Mouse (Mus musculus): ENCODE data around the gene Gm44503. TPM values are rescaled to one million over a fixed set of nuclear protein-coding genes. Genes with fewer than 3 reads are reported as not detected.
A peak's percentile ranks its signal among the peaks of the same experiment; 100 is the strongest.

Gene Gm44503
- total RNA-seq, 2 experiments from 2014 or later, result 0.87 TPM; not detected in 1

DNA sequence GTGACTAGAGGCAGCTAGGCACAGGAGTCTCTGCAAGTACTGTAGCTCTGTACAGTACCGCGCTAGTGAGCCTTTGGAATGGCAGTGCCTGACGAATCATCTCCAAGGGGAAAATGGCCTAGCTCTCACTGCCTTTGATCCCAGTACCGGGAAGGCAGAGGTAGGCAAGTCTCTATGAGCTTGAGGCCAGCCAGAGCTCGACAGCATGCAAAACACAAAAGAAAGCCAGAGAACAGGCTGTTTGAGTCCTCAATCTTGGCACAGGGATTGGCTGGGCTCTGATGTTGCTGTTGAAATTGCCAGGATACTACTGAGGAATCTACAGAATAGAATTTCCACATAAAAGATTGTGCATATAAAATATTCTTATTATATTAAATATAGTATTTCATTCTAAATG is 13.8 kb downstream of the Gm44503 start:
- intact Hi-C loops (cut with DNase I), result no loop called here
- no peak for DNase-seq

DNA sequence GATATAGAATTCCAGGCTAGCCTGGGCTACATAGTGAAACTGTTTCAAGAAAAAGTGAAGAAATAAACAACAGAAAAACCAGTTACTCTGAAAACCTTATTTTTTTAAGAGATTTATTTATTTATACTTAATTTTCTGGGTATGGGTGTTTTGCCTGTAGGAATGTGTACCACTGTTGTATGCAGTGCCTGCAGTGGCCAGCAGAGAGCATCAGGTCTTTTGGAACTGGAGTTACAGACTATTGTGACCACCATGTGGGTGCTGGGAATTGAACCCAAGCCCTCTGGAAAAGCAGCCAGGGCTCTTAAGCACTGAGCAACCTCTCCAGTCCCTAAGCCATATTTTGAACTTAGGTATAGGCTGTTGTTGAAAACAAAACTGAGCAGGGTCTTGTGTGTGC is 14.3 kb downstream of the Gm44503 start:
- no peak for DNase-seq
- intact Hi-C loops (cut with DNase I), result no loop called here

DNA sequence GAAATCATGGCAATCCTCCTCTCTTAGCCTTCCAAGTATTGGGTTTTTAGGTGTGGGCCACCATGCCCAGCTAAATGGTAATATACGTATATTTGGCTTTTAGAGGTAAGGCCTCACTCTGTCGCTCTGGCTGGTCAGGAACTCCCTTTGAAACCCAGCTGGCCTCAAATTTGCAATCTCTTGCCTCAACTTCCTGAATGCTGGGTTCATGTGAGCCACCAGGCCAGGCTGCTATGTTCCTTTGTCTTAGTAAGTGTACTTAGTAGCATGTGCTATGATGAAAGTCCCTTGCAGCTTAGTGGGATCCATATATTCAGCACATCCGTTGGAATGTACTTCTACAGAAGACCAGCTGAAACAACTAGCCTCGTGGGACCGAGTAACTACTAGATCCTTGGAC is 16.1 kb downstream of the Gm44503 start:
- no peak for DNase-seq
- intact Hi-C loops (cut with DNase I), result no loop called here

DNA sequence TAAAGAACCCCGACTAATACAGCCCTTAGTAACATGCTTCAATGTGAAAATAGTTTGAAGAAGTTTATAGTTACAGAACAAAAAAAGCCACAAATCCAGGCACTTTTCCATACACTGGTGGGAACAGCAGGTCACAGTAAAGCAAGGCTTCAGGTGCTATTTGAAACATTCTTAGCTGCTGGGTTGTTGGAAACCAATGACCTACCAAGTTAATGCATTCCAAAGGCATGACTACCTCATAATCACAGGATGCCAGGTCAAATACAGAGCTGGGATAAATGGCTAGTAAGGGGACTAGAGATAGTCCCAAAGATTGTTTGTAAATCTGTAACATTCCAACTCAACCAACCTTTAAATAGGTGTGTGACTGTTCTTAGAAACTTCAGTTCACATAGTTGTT is 16.6 kb downstream of the Gm44503 start:
- DNase-seq, result no peak
- intact Hi-C loops (cut with DNase I), result no loop called here

DNA sequence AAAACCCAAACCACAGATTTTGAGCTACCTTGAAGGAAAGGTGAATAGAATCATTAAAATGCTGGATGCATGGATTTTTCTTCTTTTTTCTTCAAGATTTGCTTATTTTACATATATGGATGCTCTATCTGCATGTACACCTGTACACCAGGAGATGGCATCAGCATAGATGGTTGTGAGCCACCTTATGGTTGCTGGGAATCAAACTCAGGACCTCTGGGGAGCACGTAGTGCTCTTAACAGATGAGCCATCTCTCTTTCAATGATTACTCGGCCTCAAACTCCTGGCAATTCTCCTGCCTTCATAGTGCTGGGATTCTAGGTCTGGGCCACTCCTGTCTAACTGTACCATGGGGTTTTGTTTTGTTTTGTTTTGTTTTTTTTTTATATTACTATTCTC is 24.4 kb downstream of the Gm44503 start:
- intact Hi-C loops (cut with DNase I), result no loop called here
- no peak for DNase-seq

DNA sequence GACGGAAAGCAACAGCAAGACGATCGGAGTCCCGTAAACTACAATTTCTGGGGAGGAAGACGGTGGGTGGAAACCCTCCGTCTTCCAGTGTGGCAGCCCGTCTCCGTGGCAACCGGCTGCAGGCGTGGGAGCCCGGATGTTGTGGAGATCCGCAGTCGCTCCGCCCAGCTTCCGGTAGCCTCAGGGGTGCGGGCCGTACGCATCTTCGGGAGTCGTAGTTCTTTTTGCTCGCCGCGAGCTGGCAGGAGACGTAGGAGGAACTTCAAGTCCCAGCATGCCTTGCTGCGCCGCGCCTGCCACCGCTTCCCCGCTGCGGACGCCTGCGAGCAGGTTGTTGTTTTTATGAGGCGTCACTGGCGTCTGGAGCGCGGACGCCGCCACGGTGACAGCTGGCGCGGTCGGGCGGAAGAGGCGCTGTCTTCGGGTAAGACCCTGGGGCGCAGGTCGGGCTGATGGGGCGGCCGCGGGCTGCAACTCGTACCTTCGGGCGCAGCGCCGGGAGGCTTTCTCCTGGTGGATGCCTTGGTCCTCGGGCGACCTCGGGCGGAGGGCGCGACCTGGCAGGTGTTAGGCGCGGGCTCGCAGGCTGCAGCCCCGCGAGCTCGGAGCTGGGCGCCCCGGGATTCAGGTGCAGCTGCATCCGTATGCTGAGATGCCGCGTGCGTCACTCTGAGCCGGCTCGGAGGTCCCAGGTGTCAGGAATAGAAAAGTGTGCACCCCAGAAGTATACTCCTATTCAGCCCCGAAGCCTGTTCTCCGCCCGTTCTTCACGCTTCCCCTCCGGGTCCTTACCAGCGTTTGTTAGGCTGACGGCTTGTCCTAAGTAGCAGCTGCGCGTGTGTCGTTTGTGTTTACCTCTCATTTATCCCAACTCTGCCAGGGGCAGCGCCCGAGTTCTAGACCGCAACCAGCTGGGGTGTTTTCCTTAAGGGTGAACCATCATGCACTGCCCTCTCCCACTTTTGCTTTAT is 26.9 kb downstream of the Gm44503 start, which contains the start of the genes Ccpg1os and Ccpg1:
Ccpg1os (minus strand) TSS at position 133 of the 971 bp plus-strand sequence.
Ccpg1 (plus strand) TSS at position 180 of the 971 bp plus-strand sequence.
- intact Hi-C loops (cut with DNase I), result no loop called here
- peak; percentile 98 for DNase-seq

DNA sequence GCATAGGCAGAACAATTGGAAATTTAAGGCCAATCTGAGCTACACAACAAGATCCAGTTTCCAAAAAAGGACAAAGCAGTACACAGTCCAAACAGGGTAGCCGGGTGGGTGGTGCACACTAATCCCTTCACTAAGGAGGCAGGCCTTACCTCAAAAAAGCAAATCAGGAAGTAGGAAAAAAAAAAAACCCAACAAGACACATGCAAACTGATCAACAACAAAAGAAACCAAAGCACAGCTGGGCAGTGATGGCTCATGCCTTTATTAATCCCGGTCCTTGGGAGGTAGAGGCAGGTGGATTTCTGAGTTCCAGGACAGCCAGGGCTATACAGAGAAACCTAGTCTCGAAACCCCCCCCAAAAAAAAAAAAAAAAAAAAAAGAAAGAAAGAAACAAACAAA is 29.1 kb downstream of the Gm44503 start:
- intact Hi-C loops (cut with DNase I), result no loop called here
- DNase-seq, result no peak

DNA sequence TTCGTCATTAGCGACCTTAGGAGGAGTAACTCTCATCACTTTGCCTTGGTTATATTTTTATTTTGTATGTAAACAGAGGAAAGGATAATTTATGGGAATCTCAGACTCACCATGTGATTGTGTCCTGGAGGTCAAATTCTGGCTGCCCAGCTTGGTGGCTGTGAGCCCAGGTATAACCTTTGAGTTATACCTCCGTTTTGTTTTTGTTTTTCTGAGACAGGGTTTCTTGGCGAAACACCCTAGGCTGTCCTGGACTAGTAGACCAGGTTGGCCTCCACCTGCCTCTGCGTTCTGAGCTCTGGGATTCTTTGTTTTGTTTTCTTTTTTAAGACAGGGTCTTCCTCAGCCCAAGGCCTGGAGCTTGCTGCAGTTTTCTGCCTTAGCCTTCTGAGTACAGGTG is 30.1 kb downstream of the Gm44503 start:
- intact Hi-C loops (cut with DNase I), result no loop called here

DNA sequence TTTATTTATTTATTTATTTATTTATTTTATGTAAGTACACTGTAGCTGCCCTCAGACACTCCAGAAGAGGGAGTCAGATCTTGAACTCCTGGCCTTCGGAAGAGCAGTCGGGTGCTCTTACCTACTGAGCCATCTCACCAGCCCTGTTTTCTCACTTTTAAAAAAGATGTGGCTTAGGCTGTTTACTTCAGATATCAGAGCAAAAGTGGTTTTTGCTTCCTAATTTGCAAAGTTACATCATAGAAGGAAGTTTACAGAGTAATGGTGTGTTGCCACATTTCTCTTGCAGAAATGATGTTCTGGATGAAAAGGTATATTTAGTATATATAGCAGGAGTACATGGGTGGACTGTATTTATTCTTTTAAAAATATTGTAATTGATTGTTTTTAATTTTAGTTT is 32.8 kb downstream of the Gm44503 start:
- intact Hi-C loops (cut with DNase I), result no loop called here
- DNase-seq, result no peak

More for the DNA sequence above, 30.1 kb downstream of the Gm44503 start:
- no peak for DNase-seq

DNA sequence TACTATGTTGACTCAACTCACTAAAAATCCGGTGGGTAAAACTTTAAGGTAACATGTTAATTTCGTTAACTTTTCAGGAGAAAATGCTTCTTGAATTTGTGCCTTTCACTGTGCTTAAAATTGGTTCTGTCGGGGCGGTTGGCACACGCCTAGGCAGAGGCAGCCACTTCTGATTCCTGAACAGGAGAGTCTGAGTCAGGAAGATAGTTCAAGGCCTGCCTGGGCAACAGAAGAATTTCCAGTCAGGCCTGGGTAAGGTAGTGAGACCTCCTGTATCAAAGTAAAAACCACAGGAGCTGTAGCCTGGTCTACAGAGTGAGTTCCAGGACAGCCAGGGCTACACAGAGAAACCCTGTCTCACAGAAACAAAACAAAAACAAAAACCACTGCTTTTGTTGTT is 33.9 kb downstream of the Gm44503 start:
- no peak for DNase-seq
- intact Hi-C loops (cut with DNase I), result no loop called here

DNA sequence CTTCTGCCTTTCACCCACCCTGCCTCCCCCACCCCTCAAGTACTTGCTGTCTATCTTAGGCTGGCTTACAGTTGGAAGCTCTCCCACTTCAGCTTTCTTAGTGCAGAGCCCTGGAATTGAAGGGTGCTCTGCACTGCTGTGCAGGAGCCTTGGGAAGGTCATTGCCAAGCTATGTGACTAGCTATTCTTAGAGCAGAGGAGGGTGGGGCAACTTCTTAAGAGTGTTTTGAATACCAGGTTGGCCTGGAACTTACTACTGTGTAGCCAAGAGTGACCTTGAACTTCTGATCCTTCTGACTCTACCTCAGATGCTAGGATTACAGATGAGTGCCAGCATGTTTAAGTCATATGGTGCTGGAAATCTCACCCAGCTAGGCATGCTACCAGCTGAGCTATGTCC is 37.5 kb downstream of the Gm44503 start:
- intact Hi-C loops (cut with DNase I), result no loop called here
- DNase-seq, result no peak

DNA sequence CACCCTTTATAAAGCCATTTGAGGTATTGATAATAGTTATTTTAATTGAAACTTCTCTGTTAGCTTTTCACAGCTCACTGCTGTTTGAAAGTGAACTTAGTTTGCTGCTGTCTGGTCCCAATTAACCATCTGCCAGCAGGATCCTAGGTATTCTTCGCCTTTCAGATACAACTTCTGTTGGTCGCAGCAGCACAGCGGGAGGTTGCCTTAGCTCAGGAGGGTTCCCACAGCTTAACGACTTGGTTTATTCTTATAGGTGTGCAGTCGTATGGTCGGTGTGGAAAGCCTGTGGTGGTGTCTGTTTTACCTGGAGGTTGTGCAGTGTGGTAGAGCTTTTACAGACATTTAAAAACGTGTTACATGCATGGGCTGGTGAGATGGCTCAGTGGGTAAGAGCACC is 38.2 kb downstream of the Gm44503 start:
- intact Hi-C loops (cut with DNase I), result no loop called here
- DNase-seq, result no peak

DNA sequence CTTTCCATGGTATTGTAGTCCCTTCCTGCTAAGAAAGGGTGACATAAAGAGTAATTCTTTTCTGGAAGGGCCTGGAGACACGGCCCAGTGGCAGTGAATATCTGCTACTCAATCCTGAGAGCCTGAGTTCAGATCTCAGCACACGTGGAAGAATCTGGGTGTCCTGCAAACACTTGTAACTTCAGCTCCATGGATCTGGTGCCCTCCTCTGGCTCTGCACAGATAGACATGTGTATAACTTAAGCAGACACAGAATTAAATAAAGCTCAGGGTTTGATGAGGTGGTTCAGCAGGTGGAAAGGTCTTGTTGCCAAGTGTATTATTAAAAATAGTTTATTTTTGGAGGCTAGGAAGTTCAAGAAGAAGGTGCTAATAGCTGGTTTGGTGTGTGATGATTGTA is 41.8 kb downstream of the Gm44503 start:
- intact Hi-C loops (cut with DNase I), result no loop called here
- DNase-seq, result no peak

DNA sequence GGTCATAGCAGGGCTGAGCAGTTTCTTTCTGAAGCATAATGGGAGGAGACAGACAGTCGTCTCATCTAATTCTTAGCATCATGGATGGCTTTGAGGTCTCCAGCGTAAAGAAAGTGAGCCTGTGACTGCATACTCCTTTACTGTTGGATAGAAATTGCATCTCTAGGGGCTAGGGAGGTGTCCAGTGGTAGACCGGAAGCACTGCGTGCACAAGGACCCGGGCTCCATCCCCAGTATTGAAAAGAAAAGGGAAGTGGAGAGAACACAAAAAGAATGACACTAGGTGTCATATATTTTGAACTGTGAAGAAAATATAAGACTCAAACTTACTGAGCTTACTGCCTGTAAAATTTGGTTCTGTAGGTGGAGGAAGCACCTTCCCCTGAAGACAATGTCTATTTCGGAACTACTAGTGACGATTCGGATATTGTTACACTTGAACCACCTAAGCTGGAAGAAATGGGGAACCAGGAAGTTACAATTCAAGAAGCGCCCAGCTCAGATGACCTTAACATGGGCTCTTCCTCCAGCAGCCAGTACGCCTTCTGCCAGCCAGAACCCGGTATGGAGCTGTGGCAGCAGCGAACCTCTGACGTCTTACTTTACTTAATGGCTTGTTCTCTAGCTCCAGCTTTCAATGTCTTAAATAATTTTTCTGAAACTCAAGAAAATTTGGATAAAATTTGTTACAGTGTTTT is 42.8 kb downstream of the Gm44503 start:
- intact Hi-C loops (cut with DNase I), result no loop called here

DNA sequence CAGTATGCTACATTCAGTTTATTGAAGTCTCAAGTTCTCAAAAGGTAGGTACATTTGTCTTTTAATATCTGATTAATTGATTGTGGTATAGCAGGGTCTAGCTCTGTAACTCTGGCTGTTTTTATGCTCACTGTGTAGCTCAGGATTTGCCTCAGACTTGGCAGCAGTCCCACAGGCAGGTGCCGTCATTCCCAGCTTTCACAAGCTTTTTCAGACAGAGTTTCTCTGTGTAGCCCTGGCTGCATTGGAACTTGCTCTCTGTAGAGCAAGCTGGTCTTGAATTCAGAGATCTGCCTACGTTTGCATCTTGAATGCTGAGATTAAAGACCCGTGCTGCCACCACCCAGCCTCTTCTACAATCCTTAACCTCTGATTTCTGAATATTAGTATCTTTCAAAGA is 43.5 kb downstream of the Gm44503 start:
- peak; percentile 7 for DNase-seq
- intact Hi-C loops (cut with DNase I), result no loop called here

More for the DNA sequence above, 42.8 kb downstream of the Gm44503 start:
- DNase-seq, result no peak

DNA sequence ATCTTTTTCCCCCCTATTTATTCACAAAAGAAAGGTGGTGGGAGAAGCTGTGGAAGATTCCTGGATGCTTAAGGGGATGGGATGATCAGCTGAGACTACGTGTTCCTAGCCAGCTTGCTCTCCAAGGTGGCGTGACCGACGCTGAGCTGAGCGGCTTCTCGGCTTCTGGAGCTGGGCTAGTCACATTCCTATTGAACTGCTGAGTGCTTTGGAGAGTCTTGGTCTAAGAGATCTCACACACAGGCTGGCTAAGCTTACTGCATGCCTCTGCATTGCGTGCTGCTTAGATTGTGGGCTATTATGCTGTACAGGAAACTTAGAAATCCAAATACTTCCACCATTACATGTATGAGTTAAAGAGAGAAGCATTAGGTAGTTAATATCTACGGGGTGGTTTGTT is 45.4 kb downstream of the Gm44503 start:
- intact Hi-C loops (cut with DNase I), result no loop called here
- no peak for DNase-seq

DNA sequence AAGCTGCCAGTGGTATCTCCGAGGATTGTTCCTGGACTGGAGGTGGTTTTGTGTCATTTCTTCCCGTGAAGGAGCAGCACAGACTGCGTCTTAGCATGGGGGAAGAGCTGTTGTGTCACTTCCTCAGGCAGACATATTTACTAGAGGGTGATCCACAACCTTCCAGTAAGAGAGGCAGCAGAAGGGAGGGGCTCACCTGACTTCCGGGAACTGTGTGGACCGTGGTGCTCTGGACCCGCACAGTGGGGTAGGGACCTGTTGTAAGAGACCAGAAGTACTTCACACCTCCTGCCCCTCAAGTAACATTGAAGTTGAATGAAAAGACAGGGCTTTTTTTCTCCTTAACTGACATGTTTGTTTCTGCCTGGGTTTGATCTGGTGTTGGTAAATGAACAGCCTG is 46.5 kb downstream of the Gm44503 start:
- intact Hi-C loops (cut with DNase I), result no loop called here
- no peak for DNase-seq

DNA sequence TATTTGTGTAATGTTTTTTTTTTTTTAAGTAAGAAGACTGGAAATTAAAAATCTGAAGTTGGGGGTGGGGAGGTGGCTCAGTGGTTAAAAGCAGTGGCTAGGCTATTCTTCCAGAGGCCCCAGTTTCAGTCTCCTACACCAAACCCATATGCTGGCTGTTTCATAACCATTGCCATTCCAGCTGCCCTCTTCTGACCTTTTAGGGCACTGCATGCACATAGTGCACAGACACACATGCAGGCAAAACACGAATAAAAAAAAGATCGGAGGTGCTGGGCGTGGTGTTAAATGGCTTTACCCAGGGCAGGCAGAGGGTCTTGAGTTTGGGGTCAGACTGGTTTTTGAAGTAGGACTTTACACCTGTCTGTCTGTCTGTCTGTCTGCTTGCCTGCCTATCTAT is 47.5 kb downstream of the Gm44503 start:
- intact Hi-C loops (cut with DNase I), result no loop called here
- DNase-seq, result no peak

DNA sequence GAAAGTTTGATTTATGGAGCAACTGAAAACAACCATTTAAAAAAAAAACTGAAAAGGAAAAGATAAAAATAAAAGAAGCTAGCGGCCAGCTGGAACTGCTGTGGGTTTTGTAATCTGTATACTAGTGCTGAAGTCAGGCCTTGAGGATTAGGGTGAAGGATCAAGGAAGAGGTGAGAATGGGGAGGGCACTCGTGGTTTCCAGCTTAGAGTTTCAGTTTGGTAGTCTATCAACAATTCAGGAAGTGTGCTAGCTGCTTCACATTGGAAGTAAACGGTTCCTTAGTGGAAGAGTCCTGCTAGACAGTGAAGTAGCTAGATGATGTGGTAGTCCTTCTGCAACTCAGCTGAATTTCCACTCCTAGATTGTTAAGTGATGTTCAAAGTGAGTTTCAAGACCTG is 49.7 kb downstream of the Gm44503 start:
- no peak for DNase-seq
- intact Hi-C loops (cut with DNase I), result no loop called here

DNA sequence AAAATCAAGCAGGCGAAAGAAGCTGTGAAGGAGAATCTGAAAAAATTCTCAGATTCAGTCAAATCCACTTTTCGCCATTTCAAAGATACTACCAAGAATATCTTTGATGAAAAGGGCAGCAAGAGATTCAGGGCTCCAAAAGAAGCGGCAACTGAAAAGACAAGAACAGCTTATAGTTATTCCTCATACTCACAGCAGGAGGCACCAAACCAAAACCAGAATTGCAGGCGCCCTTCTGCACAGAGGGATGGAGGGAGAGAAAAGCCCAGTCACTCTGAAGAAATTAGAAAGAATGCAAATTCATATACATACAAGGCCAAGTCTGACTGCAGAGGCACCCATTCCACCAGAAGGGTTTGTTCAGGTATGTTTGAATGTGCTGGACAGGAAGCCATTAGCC is 54.0 kb downstream of the Gm44503 start:
- DNase-seq, result no peak
- intact Hi-C loops (cut with DNase I), result no loop called here

DNA sequence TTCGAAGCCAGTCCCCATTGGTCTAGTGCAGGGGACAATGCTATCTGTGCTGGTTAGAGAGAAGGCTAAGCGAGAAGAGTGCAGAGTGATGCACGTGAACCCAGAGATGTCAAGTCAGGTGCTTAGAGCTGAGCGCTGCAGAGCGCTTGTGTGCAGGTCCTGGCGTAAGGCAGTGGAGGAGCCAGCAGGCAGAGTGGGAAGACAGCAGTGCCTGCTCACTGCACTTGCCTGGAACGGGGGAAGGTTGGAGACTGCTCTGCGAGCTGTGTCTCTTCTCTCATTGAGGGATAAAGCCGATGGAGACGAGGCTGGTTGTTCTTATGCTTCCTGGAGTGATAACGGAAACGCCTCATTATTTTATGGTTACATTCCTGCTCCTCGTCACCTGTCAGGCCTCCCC is 56.1 kb downstream of the Gm44503 start:
- DNase-seq, result no peak
- intact Hi-C loops (cut with DNase I), result no loop called here

DNA sequence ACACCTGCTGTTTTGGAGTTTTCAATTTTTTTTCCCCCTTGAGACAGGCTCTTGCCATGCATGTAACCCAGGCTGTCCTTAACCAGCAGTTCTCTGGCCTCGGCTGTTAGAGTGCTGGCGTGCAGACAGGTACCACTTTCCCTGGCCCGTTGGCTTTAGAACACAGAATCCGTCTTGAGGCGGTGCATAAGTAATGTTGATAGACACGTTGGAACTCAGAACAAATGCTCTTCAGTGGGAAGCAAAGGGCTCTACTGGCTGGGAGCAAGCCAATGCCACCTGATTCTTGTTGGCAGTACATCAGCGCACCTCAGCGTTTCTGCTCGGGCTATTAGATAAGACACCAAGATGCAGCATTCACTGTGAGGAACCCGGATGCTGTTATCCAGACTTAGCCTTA is 61.2 kb downstream of the Gm44503 start:
- peak; percentile 11 for DNase-seq
- intact Hi-C loops (cut with DNase I), result no loop called here
